Mouse (Mus musculus) regulatory T cell (primary cell): Measurements from ENCODE around the gene Slc44a3.
"Not testable (repeated sequence)": the region's sequence is repeated elsewhere in the genome, so short reads cannot be mapped to it uniquely, and the experiment has no call there.

Source experiments
- in situ Hi-C: fragments of 300-600 bp; cut with MboI, MseI; formaldehyde crosslinking; loops from one replicate; pipeline ENCODE4 v1.15.1; 2025; ENCODE audit warnings: high pct_unique_total_duplicates

Gene Slc44a3

DNA sequence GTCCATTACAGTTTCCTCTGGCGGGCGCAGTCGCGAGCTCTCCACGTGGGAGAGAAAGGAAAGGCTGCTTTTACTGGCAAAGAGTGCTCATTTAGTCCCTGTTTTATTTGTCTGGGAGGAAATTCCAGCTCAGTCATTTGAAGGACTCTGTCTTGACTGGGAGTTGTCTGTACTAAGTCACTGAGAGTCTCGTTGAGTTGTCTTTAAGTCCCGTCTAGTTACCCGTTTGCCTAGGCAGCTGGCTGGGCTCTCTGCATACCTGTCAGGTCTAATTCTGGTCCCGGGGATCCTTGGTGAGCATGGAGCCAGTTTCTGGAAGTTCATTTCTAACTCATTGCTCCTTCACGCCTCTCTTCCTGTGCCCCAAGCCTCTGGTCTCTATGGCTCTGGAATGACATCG, 20.5 kb upstream of the Slc44a3 start:
- in situ Hi-C loops = loop anchor here (10.0 kb wide), 1 partner anchor 62 kb away; no protein-coding TSS in a partner anchor

DNA sequence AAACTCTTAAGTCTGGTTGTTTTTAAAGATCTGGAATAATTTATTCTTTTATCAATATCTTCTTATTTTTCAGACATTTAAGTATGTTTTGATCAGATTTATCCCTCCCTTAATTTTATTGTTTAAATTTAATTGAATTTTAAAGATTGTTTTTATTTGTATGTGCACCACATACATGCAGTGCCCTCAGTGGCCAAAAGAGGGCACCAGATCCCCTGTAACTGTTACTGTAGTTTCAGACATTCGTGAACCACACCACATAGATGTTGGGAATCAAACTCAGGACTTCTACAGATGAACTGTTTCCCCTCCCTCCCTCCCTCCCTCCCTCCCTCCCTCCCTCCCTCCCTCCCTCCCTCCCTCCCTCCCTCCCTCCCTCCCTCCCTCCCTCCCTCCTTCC, 18.2 kb upstream of the Slc44a3 start:
- in situ Hi-C loops = loop anchor here (10.0 kb wide), 1 partner anchor 64 kb away; no protein-coding TSS in a partner anchor

DNA sequence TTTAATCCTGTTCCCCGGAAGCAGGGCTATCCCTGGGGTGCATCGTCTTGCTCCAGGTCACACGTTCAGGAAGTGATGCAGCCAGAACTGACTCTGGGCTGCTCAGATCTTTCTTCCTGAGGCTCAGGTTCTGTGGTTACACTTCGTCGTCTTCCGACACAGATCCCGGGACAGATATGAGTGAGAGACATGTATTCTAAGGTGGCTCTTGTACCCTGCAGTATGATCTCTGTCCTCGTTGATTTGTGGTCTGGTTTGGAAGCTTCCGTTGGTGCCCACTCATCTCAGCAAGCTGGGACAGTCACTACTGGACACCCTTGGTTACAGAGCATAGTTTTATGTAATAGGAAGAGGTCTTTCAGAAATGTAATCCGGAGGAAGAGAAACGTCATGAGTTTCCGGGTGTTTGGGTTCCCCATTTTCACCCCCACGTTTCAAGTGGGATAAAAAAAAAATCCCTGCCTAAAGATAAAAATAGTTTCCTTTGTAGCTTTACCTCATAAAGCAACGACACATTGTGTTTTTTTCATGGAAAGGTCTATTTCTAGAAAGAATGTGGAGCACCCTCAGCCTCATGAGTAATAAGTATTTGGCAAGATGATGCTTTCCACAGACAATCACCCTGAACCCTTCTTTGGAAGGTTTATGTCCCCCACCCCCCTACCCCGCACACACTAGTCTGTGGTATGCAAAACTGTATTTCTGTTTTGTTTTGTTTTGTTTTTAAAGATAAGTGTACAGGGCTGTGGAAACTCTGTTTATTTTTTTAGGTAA, 15.8 kb upstream of the Slc44a3 start:
- in situ Hi-C loops = loop anchor here (5.0 kb wide), 1 partner anchor 174 kb away; the partner anchor contains the start of gene F3

DNA sequence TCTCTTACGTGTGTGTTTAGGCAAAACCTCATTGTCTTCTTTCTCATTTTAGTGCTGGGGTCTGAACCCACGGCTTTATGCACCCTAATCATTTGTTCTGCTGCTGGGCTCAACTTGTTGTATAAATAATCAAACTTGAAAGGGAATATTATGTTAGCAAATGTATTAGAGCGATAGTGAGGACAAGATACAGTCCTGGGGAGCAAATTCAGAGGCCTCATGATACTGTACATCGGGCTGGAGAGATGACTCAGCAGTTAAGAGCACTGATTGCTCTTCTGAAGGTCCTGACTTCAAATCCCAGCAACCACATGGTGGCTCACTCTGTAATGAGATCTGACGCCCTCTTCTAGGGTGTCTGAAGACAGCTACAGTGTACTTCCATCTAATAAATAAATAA, 8.4 kb upstream of the Slc44a3 start:
- in situ Hi-C loops = no loop called here

DNA sequence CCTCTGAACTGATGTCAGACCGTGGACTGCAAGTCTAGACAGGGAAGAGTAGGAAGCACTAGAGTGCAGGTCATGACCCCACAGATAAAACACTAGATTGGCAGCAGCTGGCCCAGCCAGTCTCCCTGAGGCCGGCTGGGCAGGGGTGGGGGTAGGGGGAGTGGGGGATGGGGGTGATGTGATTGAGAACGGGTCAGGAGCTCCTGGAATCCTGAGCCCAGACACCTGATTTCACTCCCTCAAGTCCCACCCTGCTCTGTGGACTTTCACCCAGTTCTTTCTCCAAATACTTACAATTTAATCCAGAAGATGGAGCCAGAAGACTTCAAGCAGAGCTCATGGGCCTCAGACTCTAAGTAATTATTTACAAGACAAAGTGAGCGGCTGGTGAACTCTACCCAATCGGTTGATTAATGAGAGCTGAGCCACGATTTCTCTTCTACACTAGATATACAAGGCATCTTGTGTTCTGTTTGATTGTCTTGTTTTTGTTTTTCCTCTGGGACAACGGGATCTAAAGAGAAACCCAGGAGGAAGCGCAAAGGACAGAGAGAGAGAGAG, 7.7 kb upstream of the Slc44a3 start:
- in situ Hi-C loops = no loop called here

DNA sequence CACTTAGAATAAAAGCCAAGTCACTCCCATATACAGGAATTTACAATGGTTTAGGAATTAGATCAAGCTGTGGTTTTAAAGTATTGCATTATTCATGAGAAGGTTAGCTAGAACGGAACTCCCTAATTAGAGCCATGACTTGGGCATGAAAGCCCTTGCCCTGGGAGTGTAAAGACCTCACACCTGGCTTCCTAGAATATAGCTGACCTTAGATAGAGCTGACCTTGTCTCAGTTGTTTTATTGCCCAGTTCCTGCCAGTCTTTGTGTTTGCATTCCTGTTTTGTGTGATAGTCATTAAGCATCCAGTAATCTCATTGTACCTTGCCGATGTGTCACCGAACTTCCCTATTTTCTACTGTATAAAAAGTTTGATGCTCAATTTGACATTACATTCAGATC, 6.6 kb upstream of the Slc44a3 start:
- in situ Hi-C loops = not testable (repeated sequence)

DNA sequence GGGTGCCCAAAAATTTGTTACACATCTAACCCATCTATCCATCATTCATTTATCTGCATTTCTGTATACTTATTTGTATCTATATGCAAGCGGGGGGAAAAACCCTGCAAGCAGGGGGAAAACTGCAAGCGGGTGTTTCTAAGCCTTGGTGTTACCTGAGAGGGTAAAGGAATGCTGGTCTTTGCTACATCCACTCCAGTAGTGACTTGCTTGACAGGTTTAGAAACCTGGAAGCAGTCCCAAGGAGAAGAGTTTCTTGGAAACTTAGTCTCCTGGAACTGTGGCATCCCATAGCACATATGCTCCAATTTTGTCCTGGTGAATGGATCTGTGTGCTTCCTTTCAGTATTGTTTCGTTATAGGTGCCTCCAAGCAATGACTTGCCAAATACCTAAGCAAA, 5.8 kb upstream of the Slc44a3 start:
- in situ Hi-C loops = no loop called here

DNA sequence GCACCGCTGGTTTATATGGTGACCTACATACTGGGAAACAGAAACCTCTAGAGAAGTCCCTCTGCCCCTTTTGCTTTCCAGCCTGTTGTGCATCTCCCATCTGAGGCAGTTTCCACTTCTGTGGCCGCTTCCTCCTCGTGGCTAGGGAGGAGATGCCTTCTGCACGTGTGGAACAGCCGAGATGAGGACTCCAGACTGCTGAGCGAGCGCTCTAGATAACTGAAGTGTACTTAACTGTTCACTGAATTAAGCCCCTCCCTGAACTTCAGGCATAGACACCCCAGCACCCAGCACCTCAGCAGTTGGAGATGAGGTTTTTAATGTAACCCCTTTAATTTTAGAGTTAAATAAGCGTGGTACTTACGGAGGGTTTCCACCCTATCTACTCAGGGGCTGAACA, 4.6 kb upstream of the Slc44a3 start:
- in situ Hi-C loops = no loop called here

DNA sequence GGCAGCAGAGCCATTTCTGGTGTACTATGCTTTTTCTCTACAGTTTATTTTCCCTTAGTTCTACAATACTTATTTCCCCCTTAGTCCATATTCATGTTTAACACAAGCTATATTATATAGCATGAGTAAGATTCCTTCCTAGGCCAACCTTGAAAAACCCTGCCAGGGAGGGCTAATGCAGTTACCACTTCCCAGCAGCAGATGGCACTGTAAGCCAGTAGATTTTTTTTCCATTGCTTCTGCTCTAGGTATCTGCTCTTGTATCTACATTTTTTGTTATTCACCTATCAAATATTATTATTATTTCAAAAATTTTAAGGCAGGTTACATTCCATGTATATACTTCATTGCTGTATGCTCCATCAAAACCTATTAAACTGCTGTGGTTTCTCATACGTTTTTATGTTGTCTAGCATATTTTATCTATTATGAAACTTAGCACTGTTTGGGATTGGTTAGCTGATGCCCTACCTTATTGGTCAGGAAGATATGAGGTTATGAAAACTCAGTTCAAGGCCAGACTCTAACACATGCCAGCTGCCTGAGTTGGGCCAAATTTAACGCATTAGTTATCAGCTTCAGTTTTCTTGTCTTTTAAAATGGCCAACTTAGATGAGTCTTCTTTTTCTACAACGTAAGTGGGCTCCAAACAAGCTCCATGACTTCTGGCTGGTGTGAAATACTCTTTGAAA, 3.8 kb upstream of the Slc44a3 start:
- in situ Hi-C loops = no loop called here

DNA sequence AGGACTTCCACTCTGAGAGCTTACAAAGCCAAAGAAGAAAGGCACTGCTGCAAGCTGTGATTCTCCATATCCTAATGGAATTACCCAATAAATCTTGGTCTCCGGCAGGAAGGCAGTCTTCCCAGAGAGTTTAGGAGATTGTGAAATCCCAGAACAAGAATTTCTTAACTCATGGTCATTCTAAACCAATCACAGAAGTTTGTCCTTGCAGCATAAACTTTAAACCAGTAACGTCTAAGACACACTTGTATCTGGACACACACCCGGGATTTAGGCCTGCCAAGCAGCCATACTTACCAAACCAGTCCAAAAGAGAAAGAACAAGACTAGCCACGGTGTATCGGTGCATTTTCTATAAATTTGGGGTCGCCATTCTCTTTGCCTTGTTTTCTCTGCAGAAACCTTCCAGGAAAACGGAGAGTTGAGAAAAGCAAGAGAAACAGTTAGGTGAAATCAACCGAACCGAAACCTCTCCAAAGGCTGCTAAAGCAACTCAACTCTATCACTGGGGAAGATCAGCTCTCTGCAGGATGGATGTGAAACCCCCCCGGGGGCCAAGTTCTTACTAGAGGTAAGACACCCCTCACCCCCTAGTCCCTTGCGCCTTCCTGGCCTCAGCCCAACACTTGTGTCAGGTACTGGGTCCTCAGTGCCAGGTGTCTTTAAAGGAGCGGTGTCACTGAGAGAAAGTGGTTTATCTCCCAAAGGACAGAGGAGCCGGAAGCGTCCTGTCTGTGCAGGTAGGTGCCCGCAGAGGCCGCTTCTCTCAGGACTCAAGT, 645 bp downstream of the Slc44a3 start:
- in situ Hi-C loops = no loop called here

DNA sequence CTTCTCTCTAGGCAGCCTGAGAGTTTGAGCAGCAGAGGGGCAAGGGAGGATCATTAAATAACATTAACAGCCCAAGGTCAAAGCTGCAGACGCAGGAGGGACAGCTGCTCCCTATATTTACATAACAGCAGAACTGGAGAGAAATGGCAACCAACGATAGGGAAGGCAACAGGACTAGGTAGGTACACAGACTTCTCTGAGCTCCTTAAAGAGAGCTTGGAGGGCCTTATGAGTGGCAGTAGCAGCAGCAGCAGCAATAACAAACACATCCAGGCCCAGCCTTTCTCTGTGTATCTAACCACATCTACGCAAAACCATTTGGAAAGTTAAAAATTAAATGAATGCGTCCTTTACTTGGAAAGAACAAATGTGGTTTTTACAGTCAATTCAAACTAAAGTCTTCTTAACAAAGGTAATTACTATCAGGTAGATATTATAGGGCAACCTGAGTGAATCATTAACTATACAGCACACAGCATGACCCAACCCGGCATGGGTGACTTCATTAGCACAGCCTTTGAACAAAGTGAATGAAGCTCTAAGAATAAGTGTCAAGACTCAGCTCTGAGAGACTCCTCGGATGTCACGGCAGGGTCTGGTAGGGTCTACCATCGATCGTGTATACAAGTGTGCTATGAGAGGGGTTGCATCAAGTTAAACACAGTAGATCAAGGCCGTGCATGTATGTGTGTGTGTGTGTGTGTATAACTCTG, 1.5 kb downstream of the Slc44a3 start:
- in situ Hi-C loops = no loop called here

DNA sequence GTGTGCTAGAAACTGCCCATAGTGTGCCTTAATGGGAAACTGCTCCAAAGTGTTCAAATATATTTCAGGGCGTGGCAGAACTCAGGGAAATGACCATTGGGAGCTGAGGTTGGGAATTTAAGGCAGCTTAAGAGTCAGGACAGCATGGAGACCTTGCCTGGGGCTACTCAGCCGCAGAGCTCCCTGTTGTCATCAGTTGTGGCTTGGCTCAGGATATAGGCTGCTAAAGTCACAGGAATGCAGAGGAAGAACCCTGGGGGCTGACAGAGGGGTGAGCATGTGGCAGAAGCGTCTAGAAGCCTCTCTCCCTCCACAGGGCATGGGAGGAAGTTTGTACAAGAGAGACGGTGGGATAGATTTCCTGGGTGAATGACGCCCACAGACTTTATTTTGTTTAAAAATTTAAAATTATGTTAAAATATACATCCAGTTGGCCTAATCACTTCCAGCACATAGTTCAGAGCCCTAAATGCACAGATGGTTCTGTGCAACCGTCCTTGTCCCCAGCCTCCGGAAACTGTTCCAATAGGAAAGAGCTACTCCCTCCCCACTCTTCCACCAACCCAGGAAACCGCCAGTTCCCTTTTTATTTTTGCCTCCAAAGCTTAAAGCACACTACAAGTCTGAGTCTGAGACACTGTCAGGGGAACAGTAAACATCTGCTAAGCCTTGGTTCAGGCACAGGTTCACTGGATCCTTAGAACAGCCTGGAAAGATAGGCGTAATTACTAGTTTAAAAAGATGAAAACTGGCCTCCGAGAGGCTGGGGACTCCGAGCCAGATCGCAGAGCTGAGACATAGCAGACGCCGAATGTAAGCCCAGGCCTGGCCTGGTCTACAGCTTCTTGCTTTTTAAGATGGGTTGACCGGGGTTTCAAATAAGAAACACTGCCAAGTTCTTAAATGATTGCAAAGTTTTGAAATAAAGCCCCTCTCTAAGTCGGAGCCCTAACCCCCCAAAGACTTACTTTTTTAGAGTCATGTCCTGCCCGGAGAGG, 5.8 kb downstream of the Slc44a3 start:
- in situ Hi-C loops = no loop called here

DNA sequence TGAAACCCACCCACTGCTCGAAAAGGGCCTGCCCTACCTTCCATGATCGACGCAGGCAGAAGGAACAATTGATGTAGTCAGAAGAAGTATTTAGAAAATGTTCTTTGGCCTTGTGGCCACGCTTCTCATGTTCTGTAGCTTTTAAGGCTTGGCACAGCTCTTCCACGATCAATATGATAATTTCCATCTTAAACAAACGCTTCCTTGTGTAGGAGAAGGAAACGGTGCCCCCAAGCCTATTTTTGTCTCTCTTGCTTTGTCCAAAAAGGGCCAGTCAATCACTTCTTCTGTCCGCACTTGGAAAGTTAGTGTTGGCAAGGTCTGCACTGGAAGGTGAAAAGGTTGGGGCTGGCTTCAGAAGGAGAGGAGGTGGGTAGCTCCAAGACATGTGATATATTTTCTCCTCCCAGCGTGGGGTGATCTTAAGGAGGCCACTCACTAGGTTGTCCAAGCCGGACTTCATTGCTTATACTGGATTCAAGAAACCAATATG, 10.5 kb downstream of the Slc44a3 start:
- in situ Hi-C loops = no loop called here

DNA sequence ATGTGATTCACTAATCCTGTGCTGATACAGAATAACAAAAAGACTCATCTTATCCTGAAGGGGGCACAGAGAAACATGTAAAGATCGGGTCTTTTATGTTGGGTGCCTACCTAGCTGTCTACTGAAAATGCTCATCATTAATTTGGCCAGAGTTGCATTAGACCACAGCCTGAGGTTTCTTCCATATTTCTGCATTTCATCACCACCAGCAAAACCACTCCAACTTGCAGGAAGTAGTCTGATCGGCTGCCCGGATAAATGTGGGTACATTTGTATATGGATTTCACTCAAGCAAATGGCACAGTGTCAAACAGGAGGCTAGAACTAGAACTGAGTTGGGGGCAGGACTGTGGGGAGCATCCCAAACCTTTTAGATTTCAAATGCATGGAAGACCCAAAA, 11.1 kb downstream of the Slc44a3 start:
- in situ Hi-C loops = no loop called here

DNA sequence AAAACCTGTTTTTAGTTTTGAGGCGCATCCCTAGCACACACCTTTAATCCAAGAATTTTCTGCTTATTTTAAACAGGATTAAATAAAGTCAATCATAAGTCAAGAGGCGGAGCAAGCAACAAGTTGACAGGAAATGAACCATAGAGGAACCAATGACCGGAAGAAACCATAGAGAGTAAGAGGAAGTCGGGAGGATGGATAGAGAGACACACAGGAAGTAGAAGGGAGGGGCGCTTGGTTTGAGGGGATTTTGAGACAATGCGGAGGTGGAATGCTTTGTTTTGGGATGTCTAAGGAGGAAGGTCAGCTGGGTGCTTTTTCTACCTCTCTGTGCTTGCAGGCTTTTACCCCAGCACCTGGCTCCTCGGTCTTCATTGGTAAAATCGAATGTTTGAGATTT, 15.2 kb downstream of the Slc44a3 start:
- in situ Hi-C loops = no loop called here

DNA sequence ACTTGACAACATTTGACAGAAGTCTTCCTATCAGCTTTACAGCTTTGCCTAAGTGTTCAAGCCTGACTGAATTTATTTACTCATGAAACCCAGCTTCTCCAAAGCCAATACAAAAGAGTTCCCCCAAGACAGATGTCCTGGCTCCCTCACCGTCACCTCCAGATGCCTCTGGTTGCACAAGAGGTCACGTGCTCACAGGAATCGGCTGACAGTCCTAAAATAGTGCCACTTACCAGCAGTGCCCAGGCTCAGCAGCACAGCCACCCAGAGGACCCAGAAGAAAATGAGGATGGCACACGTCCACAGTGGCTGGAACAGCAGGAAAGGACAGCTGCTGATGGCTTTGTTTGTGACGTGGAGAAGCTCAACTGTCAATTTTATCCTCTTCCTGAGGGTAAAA, 23.1 kb downstream of the Slc44a3 start:
- in situ Hi-C loops = loop anchor here (10.0 kb wide), 1 partner anchor 344 kb away; no protein-coding TSS in a partner anchor

DNA sequence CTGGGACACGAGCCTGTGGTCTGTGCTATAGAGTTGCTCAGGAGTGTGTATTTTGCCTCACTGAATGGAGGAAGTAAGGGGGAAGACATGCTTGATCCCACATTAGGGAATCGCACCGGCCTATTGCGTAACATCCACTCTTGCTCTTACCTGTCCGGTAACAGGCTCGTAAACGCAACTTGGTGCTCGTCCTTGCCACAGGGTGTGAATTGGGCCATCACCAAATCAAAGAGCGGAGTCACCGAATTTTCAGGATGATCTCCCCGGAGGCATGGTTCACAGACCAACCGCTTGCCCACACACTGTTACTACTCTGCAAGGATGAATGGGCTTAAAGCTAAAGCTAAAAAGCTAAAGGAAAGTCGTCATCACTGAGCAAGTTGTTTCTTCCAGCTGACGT, 24.5 kb downstream of the Slc44a3 start:
- in situ Hi-C loops = loop anchor here (10.0 kb wide), 1 partner anchor 343 kb away; no protein-coding TSS in a partner anchor

DNA sequence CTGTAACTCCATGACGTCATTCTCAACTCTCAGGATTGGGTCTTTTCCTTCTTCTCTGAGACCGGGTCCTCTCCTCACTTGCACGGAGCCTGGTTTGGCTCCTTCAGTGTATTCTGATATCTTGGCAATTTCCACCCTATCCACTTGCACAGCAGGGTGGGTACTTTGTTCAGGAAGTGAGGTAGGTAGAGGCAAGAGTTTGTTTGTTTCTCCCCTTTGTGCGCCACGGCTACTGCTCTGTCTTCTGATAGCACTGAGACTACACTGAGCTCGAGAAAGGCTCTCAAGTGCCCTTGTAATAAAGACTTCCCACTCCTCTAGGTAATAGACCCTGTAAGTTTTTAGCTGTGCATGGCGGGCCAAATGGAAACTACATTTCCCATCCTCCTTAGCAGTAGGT, 25.4 kb downstream of the Slc44a3 start:
- in situ Hi-C loops = loop anchor here (10.0 kb wide), 1 partner anchor 342 kb away; no protein-coding TSS in a partner anchor

DNA sequence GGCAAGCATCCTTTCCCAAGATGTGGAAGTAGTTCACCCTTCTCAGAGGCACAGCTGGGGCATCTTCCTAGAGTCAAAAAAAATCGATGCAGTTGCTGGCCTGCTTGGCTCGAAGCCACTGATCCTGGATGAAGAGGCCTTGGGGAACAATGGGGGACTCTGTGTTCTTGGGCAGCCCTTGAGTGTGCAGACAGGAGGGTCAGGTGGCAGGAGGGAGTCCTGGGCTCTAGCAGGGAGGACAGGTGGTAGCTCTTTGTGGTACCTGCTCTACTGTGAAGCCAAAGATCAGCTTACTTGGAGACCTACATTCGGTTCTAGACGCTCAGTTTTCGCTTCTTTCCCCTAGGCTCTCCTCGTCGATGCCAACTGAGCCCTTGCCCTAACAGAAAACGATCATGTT, 26.0 kb downstream of the Slc44a3 start:
- in situ Hi-C loops = loop anchor here (10.0 kb wide), 1 partner anchor 341 kb away; no protein-coding TSS in a partner anchor
